Comparison of ENCODE assay signal across 9 mouse cellular contexts in the genomic region with DNA sequence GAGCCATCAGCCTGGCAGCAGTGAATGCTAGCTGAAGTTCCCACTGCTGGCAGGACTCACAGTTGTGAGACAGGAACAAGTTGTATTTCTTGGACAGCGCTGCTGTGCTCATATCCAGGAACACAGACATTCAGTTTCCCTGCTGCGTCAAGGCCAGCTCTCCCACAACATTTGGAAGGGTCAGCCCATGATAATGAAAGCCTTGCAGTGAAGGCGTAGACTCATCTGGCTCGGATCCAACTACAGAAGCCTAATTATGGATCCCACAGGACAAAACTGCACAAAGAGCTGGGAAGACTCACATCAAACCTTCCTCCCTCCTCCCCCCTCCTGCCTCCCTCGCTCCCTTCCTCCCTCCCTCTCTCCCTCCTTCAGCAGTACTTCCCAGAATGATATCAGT. TPM values are rescaled to one million over a fixed set of nuclear protein-coding genes. Genes with fewer than 3 reads are reported as not detected.
DNase-seq lines count a peak whose midpoint lies in the region; ATAC-seq and TF ChIP-seq lines count a peak whose summit lies in the region.
"Had no signal": no experiment of that assay in that cellular context is flagged by ENCODE, and none has a peak within 500 bp of the region (broad histone marks: within the 10 kb centered on the region; RNA-seq: fewer than 3 reads in every experiment).

No protein-coding gene starts in this region.

- peak; percentile 42 for DNase-seq in ZHBTc4 (ENCODE audit: low read depth, low spot score)
- peak; percentile 95 for DNase-seq in brain, embryonic 14.5 days (ENCODE audit: low read depth)
- peak; percentile 53 to 68 for DNase-seq in frontal cortex, postnatal 36 days (ENCODE audit: low spot score in 2 of 2)
- peak; percentile 84 for DNase-seq in heart, postnatal 4 days
- peak; percentile 81 for DNase-seq in layer of hippocampus, adult 9-11 months
- peak; percentile 86 for DNase-seq in lung, postnatal 36 days
- peak; percentile 64 for DNase-seq in telencephalon, adult 2 months (ENCODE audit: low read depth, low spot score)
- DNase-seq: liver, embryonic 13.5 days had no signal

- TF ChIP-seq POLR2A in brain, embryonic 14.5 days (IDR thresholded peaks at IDR 0.05; ENCODE audit: borderline replicate concordance, extremely low read depth, insufficient read depth, insufficient read length, poor library complexity, severe bottlenecking) = no peak

- no peak for TF ChIP-seq CTCF in brain, embryonic 14.5 days (IDR thresholded peaks at IDR 0.05; ENCODE audit: borderline replicate concordance, extremely low read depth, insufficient read depth, insufficient read length)

- no peak for ATAC-seq in erythroid progenitor cell, adult 5-6 weeks (replicated peaks; ENCODE audit: low FRiP score, poor library complexity, severe bottlenecking)

RNA-seq across cellular contexts. Expression of a gene that starts 18.9 kb away (rescaled TPM):
- polyA plus RNA-seq in brain, embryonic 14.5 days (2012; rRNA removed) = not detected in 2 replicates
- total RNA-seq in heart, postnatal 4 days (2021) = under 1 TPM; 0.09 to 0.14 TPM
- total RNA-seq in erythroid progenitor cell, adult 5-6 weeks (2015; ENCODE audit: low replicate concordance) = not detected in 2 replicates
- not detected in 2 replicates for total RNA-seq in erythroid progenitor cell, adult 5-6 weeks (2017; ENCODE audit: low replicate concordance)
- polyA plus RNA-seq: liver, embryonic 13.5 days had no signal

RNA-seq across cellular contexts. Expression of a gene that starts 34.0 kb away (rescaled TPM):
- polyA plus RNA-seq in brain, embryonic 14.5 days (2012; rRNA removed) = 0.44 and 0.48 TPM in 2 replicates
- under 1 TPM; 0.33 to 0.43 TPM for total RNA-seq in heart, postnatal 4 days (2021)
- not detected in 2 replicates for total RNA-seq in erythroid progenitor cell, adult 5-6 weeks (2015; ENCODE audit: low replicate concordance)
- not detected in 2 replicates for total RNA-seq in erythroid progenitor cell, adult 5-6 weeks (2017; ENCODE audit: low replicate concordance)

Comparison
In these comparisons a context has a peak if more than half of its experiments do, and no peak if none do; other contexts are left out.
1. DNase-seq: peak in every context shown above with its lines; median percentile 95 in brain, embryonic 14.5 days; 86 in lung, postnatal 36 days; 84 in heart, postnatal 4 days; 81 in layer of hippocampus, adult 9-11 months; 64 in telencephalon, adult 2 months; 60 in frontal cortex, postnatal 36 days; 42 in ZHBTc4.